Mouse (Mus musculus) kidney, postnatal 0 days (tissue): Measurements from ENCODE around the gene Tacc3. TPM values are rescaled to one million over a fixed set of nuclear protein-coding genes. Genes with fewer than 3 reads are reported as not detected.

Experiments used
- ATAC-seq: fragments of 200-750 bp; cut with Nextera tagmentation; replicated peaks from 2 replicates; pipeline ENCODE4 v1.8.0; 2017; ENCODE audit warnings: low read depth, moderate number of reproducible peaks, moderate TSS enrichment, moderate library complexity; ENCODE audit not compliant: low FRiP score
- DNase-seq: peaks from one replicate; pipeline ENCODE4 v3.0.0-alpha.2; 2016; ENCODE audit warnings: low spot score
- H3K27ac ChIP-seq: fragments of 300-500 bp; sonication (generic); 2 replicates; pipeline ENCODE4 v1.5.1; 2014; ENCODE audit warnings: mild to moderate bottlenecking
- H3K27me3 ChIP-seq: fragments of 300-500 bp; sonication (generic); 2 replicates; pipeline ENCODE4 v1.6.1; 2014; ENCODE audit warnings: low read length, mixed read lengths; ENCODE audit not compliant: insufficient read depth
- H3K36me3 ChIP-seq: fragments of 300-500 bp; sonication (generic); 2 replicates; pipeline ENCODE4 v1.6.1; 2014; ENCODE audit warnings: low read length, mixed read lengths; ENCODE audit not compliant: insufficient read depth
- H3K4me1 ChIP-seq: fragments of 300-500 bp; sonication (generic); replicated peaks from 2 replicates; pipeline ENCODE4 v1.6.1; 2014; ENCODE audit warnings: antibody characterized with exemption, low read length, mixed read lengths; ENCODE audit not compliant: insufficient read depth
- H3K4me2 ChIP-seq: fragments of 300-500 bp; sonication (generic); 2 replicates; pipeline ENCODE4 v1.6.1; 2014; ENCODE audit warnings: mild to moderate bottlenecking, low read length, moderate library complexity, mixed read lengths
- H3K4me3 ChIP-seq: fragments of 300-500 bp; sonication (generic); replicated peaks from 2 replicates; pipeline ENCODE4 v1.5.1; 2014; ENCODE audit warnings: low read depth, low read length
- H3K9ac ChIP-seq: fragments of 300-500 bp; sonication (generic); 2 replicates; pipeline ENCODE4 v1.6.1; 2014; ENCODE audit warnings: low read depth, low read length
- H3K9me3 ChIP-seq: fragments of 300-500 bp; sonication (generic); replicated peaks from 2 replicates; pipeline ENCODE4 v1.6.1; 2016; ENCODE audit warnings: low read length, inconsistent platforms, mixed read lengths
- CTCF ChIP-seq: IDR thresholded peaks from 2 replicates; pipeline ENCODE4 v1.5.1; 2016; ENCODE audit warnings: antibody characterized with exemption, low read depth, mild to moderate bottlenecking, moderate library complexity
- WGBS: fragments of 180-500 bp; shearing (Covaris S2); extraction: QIAGEN DNeasy Blood & Tissue Kit; methylation state at CpG from one replicate; pipeline ENCODE4 v1.1.7; 2014; 5-methylcytosine and 5-hydroxymethylcytosine counted together
- polyA plus RNA-seq: library from polyadenylated mRNA; unstranded; fragments of >200 nt; fragmentation: Nextera tagmentation; extraction: Ambion mirVana; gene quantifications from 2 replicates; pipeline ENCODE4 v1.2.1, GENCODE M21; 2015

Tacc3 gene
- polyA plus RNA-seq: 74.3 and 84.9 TPM in 2 replicates

DNA sequence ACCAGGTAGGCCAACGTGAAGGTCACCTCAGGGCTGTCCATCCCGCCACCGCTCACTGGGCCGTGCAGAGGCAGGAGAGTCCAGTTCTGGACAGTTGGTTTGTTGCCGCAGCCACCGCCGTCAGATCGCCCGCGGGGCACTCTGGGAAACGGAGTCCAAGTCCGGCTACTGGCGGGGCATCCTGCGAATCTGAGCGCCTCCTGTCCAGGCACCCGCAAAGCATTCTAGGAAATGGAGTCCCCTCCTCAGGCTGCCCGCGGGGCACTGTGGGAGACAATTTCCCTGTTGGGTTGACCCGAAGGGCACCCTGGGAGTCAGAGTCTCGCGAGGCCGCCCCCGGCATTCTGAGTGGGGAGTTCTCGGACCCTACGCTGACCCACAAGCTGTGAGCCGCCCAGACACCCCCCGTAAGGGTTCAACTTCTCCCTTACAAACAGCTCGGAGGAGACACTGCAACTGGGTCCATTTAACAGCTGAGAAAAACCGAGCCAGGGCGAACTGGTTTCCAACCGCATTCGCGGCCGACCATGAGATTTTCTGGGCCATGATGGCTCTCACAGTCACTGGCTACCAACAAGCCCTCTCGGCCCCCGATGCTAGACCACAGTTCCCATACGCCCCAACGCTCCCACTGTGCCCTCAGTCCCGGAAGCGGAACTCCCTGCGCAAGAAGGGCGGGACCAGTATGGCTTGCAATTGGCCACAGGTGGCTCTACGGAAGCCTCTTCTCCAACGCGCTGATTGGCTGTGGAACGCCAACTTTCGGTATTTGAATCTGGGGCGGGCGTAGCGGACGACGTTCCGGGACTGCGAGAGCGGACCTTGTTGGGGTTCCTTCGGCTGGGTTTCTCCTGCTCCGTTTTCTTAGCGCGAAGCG, at the start of gene Tacc3, which contains the start of gene Tmem129:
TSS of gene Tacc3 (plus strand) at position 342 of the 877 bp plus-strand sequence.
TSS of gene Tmem129 (minus strand) at position 630 of the 877 bp plus-strand sequence.
- Histone ChIP-seq H3K27ac (peak within 1 kb of the TSS; percentile 97), H3K4me2 (peak within 1 kb of the TSS; percentile 66), H3K36me3 (0 out of 2 replicates have a peak, but pooled peaks cover 12% of the 10 kb centered on the region), H3K9ac (peak within 1 kb of the TSS; percentile 66), H3K9me3 (no peaks in the 10 kb centered on the region), H3K27me3 (no peaks in the 10 kb centered on the region), H3K4me1 (peaks cover 15% of the 10 kb centered on the region; the same call in 1 of the 2 replicates), H3K4me3 (peak within 1 kb of the TSS; percentile 73)
- WGBS: under 1% methylated on average over 60 of the region's 60 CpGs
- ATAC-seq (peak; percentile 97), DNase-seq (peak; percentile 100)
- 0 out of 2 replicates have a peak, but pooled peaks have one; percentile 14 for TF ChIP-seq CTCF

DNA sequence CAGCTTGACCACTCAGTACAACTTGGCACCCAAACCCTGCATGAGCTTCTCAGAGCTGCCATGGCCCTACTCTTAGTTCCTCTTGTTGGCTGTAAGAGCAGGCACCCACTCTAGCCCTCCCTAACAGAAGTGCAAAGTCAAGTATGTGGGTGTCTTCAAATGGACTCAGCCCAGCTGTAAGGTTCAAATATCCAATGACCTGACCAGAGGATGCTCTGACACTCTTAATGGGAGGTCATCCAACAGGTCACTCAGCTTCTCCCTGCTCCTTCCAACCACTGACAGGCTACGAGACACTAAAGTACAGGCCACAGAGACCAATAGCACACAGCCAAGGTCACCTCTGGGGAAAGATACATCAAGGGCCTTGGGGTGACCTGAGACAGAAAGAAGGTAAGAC, 48.7 kb upstream of the Tacc3 start:
- H3K4me2 ChIP-seq: no peak overlapping the region
- DNase-seq (no peak), ATAC-seq (no peak)
- no peak for TF ChIP-seq CTCF
- H3K4me1 ChIP-seq: no peaks in the 10 kb centered on the region
- no peaks in the 10 kb centered on the region for H3K9me3 ChIP-seq
- H3K36me3 ChIP-seq: peaks cover 32% of the 10 kb centered on the region
- no peak overlapping the region for H3K27ac ChIP-seq
- no peaks in the 10 kb centered on the region for H3K27me3 ChIP-seq
- no peak overlapping the region for H3K9ac ChIP-seq
- H3K4me3 ChIP-seq: no peak overlapping the region
- 72% methylated on average over 1 of the region's 1 CpGs for WGBS

DNA sequence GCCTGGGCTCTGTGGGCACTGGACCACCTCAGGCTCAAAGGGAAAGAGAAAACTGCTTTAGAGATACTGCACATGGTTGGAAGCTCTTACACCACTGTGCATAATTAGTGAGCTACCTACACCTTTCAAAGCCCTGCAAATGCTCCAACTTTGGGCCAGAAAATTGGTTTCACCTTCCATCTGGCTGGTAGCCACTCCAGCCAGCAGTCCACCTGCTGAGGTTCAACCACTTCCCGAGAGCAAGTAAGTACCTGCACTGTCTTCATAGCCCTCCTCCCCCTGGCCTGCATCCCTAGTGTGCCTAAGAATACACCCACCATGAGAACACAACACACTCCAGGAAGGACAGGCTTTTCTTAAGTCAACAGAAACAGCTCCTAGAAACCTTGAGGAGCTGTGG, 46.1 kb upstream of the Tacc3 start:
- no peak for ATAC-seq
- H3K4me1 ChIP-seq: no peaks in the 10 kb centered on the region
- DNase-seq: no peak
- H3K9me3 ChIP-seq: no peaks in the 10 kb centered on the region
- no peaks in the 10 kb centered on the region for H3K27me3 ChIP-seq
- 97% methylated on average over 1 of the region's 1 CpGs for WGBS
- no peak overlapping the region for H3K4me3 ChIP-seq
- TF ChIP-seq CTCF: no peak
- no peak overlapping the region for H3K27ac ChIP-seq
- H3K36me3 ChIP-seq: peaks cover 27% of the 10 kb centered on the region
- H3K9ac ChIP-seq: no peak overlapping the region
- no peak overlapping the region for H3K4me2 ChIP-seq

DNA sequence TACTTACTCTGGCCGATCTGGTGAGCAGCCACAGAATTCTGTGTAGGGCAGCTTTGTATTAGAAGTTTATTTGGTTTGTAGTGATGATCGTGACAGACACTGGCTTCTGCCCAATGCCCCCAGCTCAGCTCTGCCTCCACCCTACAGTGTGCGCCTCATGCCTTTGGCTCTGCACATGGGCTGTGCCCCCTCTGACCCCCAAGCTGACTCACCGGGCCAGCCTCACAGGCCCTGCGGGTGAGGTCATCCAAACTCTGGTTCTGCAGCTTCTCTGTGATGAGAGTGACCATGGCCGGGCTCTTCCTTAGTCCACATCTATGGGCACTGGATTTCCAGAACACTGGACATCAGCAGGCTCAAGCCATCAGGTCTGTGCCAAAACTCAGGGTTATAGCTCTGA, 43.5 kb upstream of the Tacc3 start:
- H3K9ac ChIP-seq: no peak overlapping the region
- H3K4me2 ChIP-seq: no peak overlapping the region
- DNase-seq: no peak
- H3K4me3 ChIP-seq: no peak overlapping the region
- H3K4me1 ChIP-seq: no peaks in the 10 kb centered on the region
- TF ChIP-seq CTCF: no peak
- H3K27me3 ChIP-seq: no peaks in the 10 kb centered on the region
- H3K9me3 ChIP-seq: no peaks in the 10 kb centered on the region
- no peak for ATAC-seq
- H3K27ac ChIP-seq: no peak overlapping the region
- peaks cover 11% of the 10 kb centered on the region for H3K36me3 ChIP-seq
- 78% methylated on average over 6 of the region's 6 CpGs for WGBS

DNA sequence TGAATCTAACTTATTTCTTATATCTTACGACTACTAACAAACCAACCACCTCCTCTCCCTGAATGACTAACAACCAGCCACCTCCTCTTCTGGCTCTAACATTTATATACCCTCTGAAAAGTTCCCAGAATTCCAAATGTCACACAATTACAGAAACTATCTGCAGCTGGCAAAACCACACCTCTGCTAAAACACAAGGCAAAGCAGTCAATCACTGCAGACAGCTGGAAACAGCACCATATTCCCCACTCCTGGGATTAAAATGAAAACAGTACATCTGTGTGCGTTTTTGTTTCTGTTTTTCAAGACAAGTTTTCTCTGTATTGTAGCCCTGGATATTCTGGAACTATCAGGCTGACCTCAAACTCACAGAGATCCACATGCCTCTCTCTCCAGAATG, 35.3 kb upstream of the Tacc3 start:
- no peak overlapping the region for H3K9ac ChIP-seq
- TF ChIP-seq CTCF: no peak
- H3K9me3 ChIP-seq: no peaks in the 10 kb centered on the region
- H3K27me3 ChIP-seq: no peaks in the 10 kb centered on the region
- peaks cover under 1% of the 10 kb centered on the region; the same call in 1 of the 2 replicates for H3K4me1 ChIP-seq
- H3K4me3 ChIP-seq: no peak overlapping the region
- WGBS: 71% methylated on average over 2 of the region's 2 CpGs
- ATAC-seq (no peak), DNase-seq (no peak)
- H3K36me3 ChIP-seq: 0 out of 2 replicates have a peak, but pooled peaks cover 6% of the 10 kb centered on the region
- H3K27ac ChIP-seq: no peak overlapping the region
- no peak overlapping the region for H3K4me2 ChIP-seq

DNA sequence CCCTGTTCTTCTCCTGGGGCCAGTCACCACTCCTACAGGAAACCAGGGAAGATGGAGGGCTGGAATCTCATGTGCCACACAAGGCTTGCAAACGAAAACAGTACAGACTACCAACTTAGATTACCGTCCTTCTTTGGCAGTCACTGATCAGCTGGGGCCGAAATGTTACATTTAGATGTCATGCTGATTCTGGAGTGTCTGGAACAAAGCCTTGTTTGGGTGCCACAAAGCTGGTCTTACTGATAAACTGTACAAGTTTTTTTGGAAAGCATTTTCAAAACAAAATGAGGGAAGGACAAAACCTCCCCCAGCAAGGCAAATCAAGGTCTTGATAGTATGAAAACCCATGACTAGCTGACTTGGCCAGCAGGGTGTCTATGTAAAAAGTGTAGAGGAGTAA, 34.2 kb upstream of the Tacc3 start:
- no peak overlapping the region for H3K27ac ChIP-seq
- DNase-seq (no peak), ATAC-seq (no peak)
- H3K27me3 ChIP-seq: no peaks in the 10 kb centered on the region
- TF ChIP-seq CTCF: no peak
- no peak overlapping the region for H3K4me3 ChIP-seq
- H3K36me3 ChIP-seq: 0 out of 2 replicates have a peak, but pooled peaks cover 6% of the 10 kb centered on the region
- 80% methylated on average over 3 of the region's 3 CpGs for WGBS
- H3K4me1 ChIP-seq: peaks cover 7% of the 10 kb centered on the region; the same call in 1 of the 2 replicates
- no peaks in the 10 kb centered on the region for H3K9me3 ChIP-seq
- no peak overlapping the region for H3K4me2 ChIP-seq
- H3K9ac ChIP-seq: no peak overlapping the region
